Mouse (Mus musculus): ENCODE measurements around the gene 2610008E11Rik. TPM values are rescaled to one million over a fixed set of nuclear protein-coding genes. Genes with fewer than 3 reads are reported as not detected.
"Not testable (repeated sequence)": the region's sequence is repeated elsewhere in the genome, so short reads cannot be mapped to it uniquely, and the experiment has no call there.

Gene 2610008E11Rik
- polyA plus RNA-seq, 1 experiment from 2014 or later, result 43.2 TPM

DNA sequence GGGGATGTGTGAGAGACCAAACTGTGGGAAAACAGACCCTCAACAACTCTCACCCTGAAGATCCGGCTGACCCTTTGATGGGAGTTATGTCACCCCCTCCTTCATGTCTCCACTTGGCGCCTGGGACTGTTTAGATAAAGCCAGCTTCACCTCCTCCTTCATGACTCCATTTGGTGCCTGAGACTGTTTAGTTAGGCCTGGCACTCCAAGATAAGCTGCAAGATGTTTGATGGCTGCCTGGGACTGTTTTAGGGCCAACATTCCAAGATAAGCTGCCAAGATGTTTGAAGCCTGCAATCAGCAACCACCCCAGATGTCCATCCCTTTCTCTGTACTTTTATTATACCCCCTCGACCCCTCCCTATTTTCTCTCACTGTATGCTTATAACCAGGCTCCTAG is 40.0 kb downstream of the 2610008E11Rik start:
- not testable (repeated sequence) for H3K4me2 ChIP-seq; H3K27ac ChIP-seq; H3K27me3 ChIP-seq; H3K9ac ChIP-seq; ATAC-seq (ENCODE audit: insufficient number of reproducible peaks, insufficient read depth, low FRiP score, low TSS enrichment, low read depth); H3K4me3 ChIP-seq; H3K4me1 ChIP-seq
- Histone ChIP-seq H3K36me3 (peaks cover 43% of the 10 kb centered on the region), H3K9me3 (peaks cover 19% of the 10 kb centered on the region)
- WGBS, result 90% methylated on average over 3 of the region's 3 CpGs

DNA sequence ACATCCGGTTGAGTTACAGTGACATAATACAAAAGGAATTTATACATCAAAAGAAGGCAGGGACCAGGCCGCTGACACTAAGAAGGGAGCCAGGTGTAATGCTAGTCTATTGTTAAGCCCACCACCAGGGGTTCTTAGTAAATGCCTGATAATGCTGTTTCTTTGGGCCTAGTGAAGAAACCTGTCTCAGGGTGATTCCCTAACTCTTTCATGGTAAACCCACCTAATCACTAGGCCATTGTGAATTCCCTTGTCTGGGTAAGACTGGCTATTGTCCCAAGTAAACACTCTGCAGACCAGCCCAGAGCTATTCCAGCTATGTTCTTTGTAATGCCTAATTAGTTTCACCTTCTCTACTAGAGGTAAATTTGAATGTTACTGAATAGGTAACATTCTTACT is 54.9 kb downstream of the 2610008E11Rik start:
- ATAC-seq (ENCODE audit: insufficient number of reproducible peaks, insufficient read depth, low FRiP score, low TSS enrichment, low read depth); H3K9ac ChIP-seq; H3K27ac ChIP-seq; H3K4me2 ChIP-seq; H3K27me3 ChIP-seq; H3K4me1 ChIP-seq; H3K4me3 ChIP-seq; H3K36me3 ChIP-seq: not testable (repeated sequence)
- H3K9me3 ChIP-seq, result peaks cover 26% of the 10 kb centered on the region
- 76% methylated on average over 2 of the region's 2 CpGs for WGBS

DNA sequence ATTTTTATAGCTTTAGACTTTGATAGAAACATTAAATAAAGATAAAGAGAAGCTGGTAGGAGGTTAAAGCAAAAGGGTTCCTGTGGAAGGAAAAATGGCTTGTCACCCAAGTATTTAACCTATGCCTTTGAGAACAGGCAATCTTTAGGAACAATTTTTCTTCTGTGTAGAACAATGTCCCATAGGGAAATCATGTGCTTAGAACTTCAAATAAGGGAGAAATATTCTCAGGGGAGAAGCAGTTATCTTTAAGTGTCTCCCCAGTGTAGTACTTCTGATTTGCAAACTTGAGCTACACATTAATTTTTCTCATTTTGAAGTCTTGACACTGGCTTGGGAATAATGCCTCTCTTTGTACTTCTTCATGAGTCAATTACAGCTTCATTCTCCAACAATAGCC is 69.0 kb downstream of the 2610008E11Rik start, which contains the start of gene Olfr57:
TSS of gene Olfr57 (plus strand) at position 301 of the 400 bp plus-strand sequence.
- Histone ChIP-seq H3K9me3 (0 out of 2 replicates have a peak, but pooled peaks cover 3% of the 10 kb centered on the region), H3K27ac (no peak within 1 kb of the TSS), H3K4me1 (no peaks in the 10 kb centered on the region), H3K4me2 (no peak within 1 kb of the TSS), H3K9ac (no peak within 1 kb of the TSS), H3K36me3 (no peaks in the 10 kb centered on the region), H3K4me3 (no peak within 1 kb of the TSS), H3K27me3 (no peaks in the 10 kb centered on the region)
- no peak for ATAC-seq (ENCODE audit: insufficient number of reproducible peaks, insufficient read depth, low FRiP score, low TSS enrichment, low read depth)

Other genes starting within 250 kb of the 2610008E11Rik start
- not detected in 2 replicates for gene Olfr1356, start 245.4 kb downstream of the 2610008E11Rik start, polyA plus RNA-seq (2015; fragmentation: Nextera tagmentation; extraction: Ambion mirVana)
- not detected in 2 replicates for gene Olfr1355, start 222.1 kb downstream of the 2610008E11Rik start, polyA plus RNA-seq (2015; fragmentation: Nextera tagmentation; extraction: Ambion mirVana)
- gene Olfr1354, start 184.4 kb downstream of the 2610008E11Rik start, polyA plus RNA-seq (2015; fragmentation: Nextera tagmentation; extraction: Ambion mirVana), result not detected in 2 replicates
- not detected in 2 replicates for gene Olfr8, start 147.0 kb downstream of the 2610008E11Rik start, polyA plus RNA-seq (2015; fragmentation: Nextera tagmentation; extraction: Ambion mirVana)
- gene Olfr1353, start 134.3 kb downstream of the 2610008E11Rik start, polyA plus RNA-seq (2015; fragmentation: Nextera tagmentation; extraction: Ambion mirVana), result not detected in 2 replicates
- 0.17 TPM in 1 of 2 replicates, not detected in the other for gene Olfr1352, start 116.5 kb downstream of the 2610008E11Rik start, polyA plus RNA-seq (2015; fragmentation: Nextera tagmentation; extraction: Ambion mirVana)
- not detected in 2 replicates for gene Olfr1351, start 85.1 kb downstream of the 2610008E11Rik start, polyA plus RNA-seq (2015; fragmentation: Nextera tagmentation; extraction: Ambion mirVana)
- 0.31 TPM in 1 of 2 replicates, not detected in the other for gene Olfr57, start 68.9 kb downstream of the 2610008E11Rik start, polyA plus RNA-seq (2015; fragmentation: Nextera tagmentation; extraction: Ambion mirVana)
- gene Vmn2r80, start 51.2 kb upstream of the 2610008E11Rik start, polyA plus RNA-seq (2015; fragmentation: Nextera tagmentation; extraction: Ambion mirVana), result not detected in 2 replicates
- gene Vmn2r81, start 150.1 kb upstream of the 2610008E11Rik start, polyA plus RNA-seq (2015; fragmentation: Nextera tagmentation; extraction: Ambion mirVana), result not detected in 2 replicates